Mouse (Mus musculus) ES-E14 (cell line): Measurements from ENCODE around the gene Pcmt1. TPM values are rescaled to one million over a fixed set of nuclear protein-coding genes. Genes with fewer than 3 reads are reported as not detected.
"Not testable (repeated sequence)": the region's sequence is repeated elsewhere in the genome, so short reads cannot be mapped to it uniquely, and the experiment has no call there.

Experiments used
- DNase-seq: peaks from one replicate; pipeline ENCODE4 v3.0.0-alpha.2; 2013; ENCODE audit warnings: low read depth, low spot score
- H3K27ac ChIP-seq: 2 replicates; pipeline ENCODE4 v1.5.1; 2012; ENCODE audit warnings: low read depth, mild to moderate bottlenecking, low read length, moderate library complexity, mixed read lengths; ENCODE audit not compliant: poor library complexity, insufficient read depth, severe bottlenecking
- H3K36me3 ChIP-seq: 2 replicates; pipeline ENCODE4 v1.6.1; 2012; ENCODE audit warnings: mild to moderate bottlenecking, low read length, moderate library complexity, mixed read lengths; ENCODE audit not compliant: control insufficient read depth, poor library complexity, insufficient read depth, severe bottlenecking
- H3K4me1 ChIP-seq, 2 experiments: fragments of 150-350 bp in 1 of 2; sonication (generic) in 1 of 2; 2 replicates each; pipeline ENCODE4 v1.6.1; 2012; ENCODE audit warnings: low read length in 2 of 2, mild to moderate bottlenecking in 1 of 2, mixed read lengths in 1 of 2; ENCODE audit not compliant: control insufficient read depth in 2 of 2, insufficient read depth in 2 of 2, poor library complexity in 1 of 2
- H3K4me3 ChIP-seq, 2 experiments: fragments of 150-350 bp in 1 of 2; sonication (generic) in 1 of 2; 2 replicates each; pipeline ENCODE4 v1.5.1; 2012; ENCODE audit warnings: low read length in 2 of 2, low read depth in 1 of 2, mild to moderate bottlenecking in 1 of 2, mixed read lengths in 1 of 2; ENCODE audit not compliant: insufficient read depth in 1 of 2, poor library complexity in 1 of 2, severe bottlenecking in 1 of 2
- H3K9ac ChIP-seq: 2 replicates; pipeline ENCODE4 v1.6.1; 2012; ENCODE audit warnings: low read depth, mild to moderate bottlenecking, low read length, mixed read lengths; ENCODE audit not compliant: poor library complexity, insufficient read depth, severe bottlenecking
- H3K9me3 ChIP-seq: fragments of 150-350 bp; sonication (generic); 2 replicates; pipeline ENCODE4 v1.6.1; 2012; ENCODE audit warnings: low read depth, mild to moderate bottlenecking, low read length; ENCODE audit not compliant: control insufficient read depth, insufficient read depth
- CHD2 ChIP-seq: IDR thresholded peaks from 2 replicates; pipeline ENCODE4 v1.6.1; 2014; ENCODE audit warnings: mild to moderate bottlenecking, low read depth, low read length, inconsistent platforms
- HCFC1 ChIP-seq: IDR thresholded peaks from 2 replicates; pipeline ENCODE4 v1.6.1; 2012; ENCODE audit warnings: low read length, inconsistent platforms, borderline replicate concordance; ENCODE audit not compliant: insufficient read depth
- MAFK ChIP-seq: IDR thresholded peaks from 2 replicates; pipeline ENCODE4 v1.6.1; 2014; ENCODE audit warnings: mild to moderate bottlenecking, low read depth, low read length, inconsistent platforms; ENCODE audit not compliant: insufficient read depth
- ZC3H11A ChIP-seq: IDR thresholded peaks from 2 replicates; pipeline ENCODE4 v1.6.1; 2012; ENCODE audit warnings: low read depth, mild to moderate bottlenecking, inconsistent platforms, low read length, borderline replicate concordance
- ZNF384 ChIP-seq: IDR thresholded peaks from 2 replicates; pipeline ENCODE4 v1.6.1; 2012; ENCODE audit warnings: low read depth, low read length, inconsistent platforms
- in situ Hi-C, 2 experiments: fragments of 600-800 bp; cut with MboI; formaldehyde crosslinking; loops; one replicate each; pipeline ENCODE4 v1.15.1; 2025; ENCODE audit warnings: low sequenced_read_pairs in 2 of 2, inconsistent platforms in 1 of 2; ENCODE audit not compliant: unreplicated experiment in 2 of 2
- total RNA-seq: library from RNA; depleted of rRNA; stranded (reverse); fragments of 300-350 nt; gene quantifications from 2 replicates; pipeline ENCODE4 v1.2.3, GENCODE M21; 2012

Gene Pcmt1
- total RNA-seq, 1 experiment = 118 TPM

DNA sequence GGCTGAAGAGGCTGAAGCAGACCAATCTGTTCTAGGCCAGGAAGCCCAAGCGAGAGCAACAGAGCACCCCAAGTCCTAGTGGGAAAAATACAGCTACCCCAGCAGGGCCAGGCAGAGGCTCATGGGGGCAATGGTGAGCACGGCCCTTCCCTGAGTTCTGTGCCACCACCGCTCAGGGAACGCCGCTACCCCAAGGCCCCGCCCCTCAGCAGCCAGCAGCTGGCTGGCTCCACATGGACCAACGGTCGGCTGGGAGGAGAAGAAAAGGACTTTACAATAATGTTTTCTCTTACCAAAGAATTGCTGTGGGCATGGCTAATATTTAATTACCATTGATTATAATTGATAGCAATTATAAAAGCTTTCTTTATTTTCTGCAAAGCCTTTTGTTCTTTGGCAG, 66.1 kb downstream of the Pcmt1 start:
- in situ Hi-C loops = no loop called here

DNA sequence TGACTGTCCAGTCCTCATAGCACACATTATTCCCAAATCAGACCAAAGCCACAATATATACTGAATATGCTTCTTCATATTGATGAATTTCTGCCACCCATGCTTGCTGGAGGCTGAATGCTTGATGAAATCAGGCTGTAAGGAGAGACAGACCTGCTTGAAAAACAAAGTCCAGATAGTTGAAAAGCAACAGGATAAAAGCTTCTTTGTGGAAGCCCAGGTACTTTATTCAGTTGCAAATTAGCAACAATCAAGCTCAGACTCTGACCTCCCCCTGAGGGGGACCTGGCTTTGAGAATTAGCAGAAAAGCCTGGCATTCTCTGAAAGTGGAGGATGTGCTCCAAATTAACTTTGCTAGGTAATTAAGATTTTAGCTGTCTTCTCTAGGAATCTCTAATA, 68.7 kb downstream of the Pcmt1 start:
- H3K27ac ChIP-seq = peak overlapping the region; percentile 74; the same call in 1 of the 2 replicates
- in situ Hi-C loops, H3K9ac ChIP-seq, H3K9me3 ChIP-seq, DNase-seq: not testable (repeated sequence)
- peak overlapping the region in 1 of 2 experiments; percentile 32; a peak in 2 of 4 replicates for H3K4me3 ChIP-seq
- peaks cover 13% of the 10 kb centered on the region for H3K36me3 ChIP-seq
- H3K4me1 ChIP-seq = peaks cover 12 to 16% of the 10 kb centered on the region in 2 experiments; a peak in 3 of 4 replicates
- peak; percentile 67 for TF ChIP-seq CHD2

More for the DNA sequence above, 66.1 kb downstream of the Pcmt1 start:
- Histone ChIP-seq H3K9me3 (no peaks in the 10 kb centered on the region), H3K9ac (peak overlapping the region; percentile 76; the same call in 1 of the 2 replicates), H3K4me1 (peaks cover 14 to 15% of the 10 kb centered on the region in 2 experiments; a peak in 3 of 4 replicates), H3K4me3 (peak overlapping the region; percentile 34 to 46; a peak in 3 of 4 replicates), H3K36me3 (peaks cover 8% of the 10 kb centered on the region), H3K27ac (peak overlapping the region; percentile 77)
- TF ChIP-seq HCFC1 (no peak), MAFK (no peak), CHD2 (no peak), ZNF384 (no peak), ZC3H11A (no peak)
- DNase-seq = no peak

DNA sequence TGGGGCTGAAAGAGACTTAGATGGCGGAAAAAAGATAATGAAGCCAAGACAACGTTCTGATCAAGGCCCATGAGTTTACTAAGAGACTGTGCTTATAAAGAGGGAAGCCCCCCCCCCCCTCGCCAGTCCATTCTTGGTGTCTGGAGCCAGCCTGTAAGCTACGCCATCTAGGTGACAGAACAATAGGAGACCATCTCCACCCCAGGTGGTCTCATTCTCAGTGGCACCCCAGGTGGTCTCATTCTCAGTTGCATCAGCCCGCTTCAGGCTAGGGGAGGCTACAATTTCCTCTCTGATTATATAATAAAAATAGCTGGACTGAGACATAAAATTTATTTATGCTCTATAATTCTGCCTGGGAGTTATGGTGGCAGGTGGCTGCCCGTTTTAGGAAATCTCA, 69.3 kb downstream of the Pcmt1 start:
- DNase-seq = no peak
- peak overlapping the region; percentile 56; the same call in 1 of the 2 replicates for H3K9ac ChIP-seq
- H3K36me3 ChIP-seq = peaks cover 13% of the 10 kb centered on the region
- H3K9me3 ChIP-seq = no peaks in the 10 kb centered on the region
- H3K4me3 ChIP-seq = peak overlapping the region in 1 of 2 experiments; percentile 12; a peak in 1 of 4 replicates
- in situ Hi-C loops = no loop called here
- peak overlapping the region; percentile 88 for H3K27ac ChIP-seq
- H3K4me1 ChIP-seq = peaks cover 12 to 16% of the 10 kb centered on the region in 2 experiments; a peak in 3 of 4 replicates
- no peak for TF ChIP-seq CHD2
- no peak for TF ChIP-seq ZNF384
- no peak for TF ChIP-seq MAFK
- TF ChIP-seq HCFC1 = no peak
- TF ChIP-seq ZC3H11A = no peak

DNA sequence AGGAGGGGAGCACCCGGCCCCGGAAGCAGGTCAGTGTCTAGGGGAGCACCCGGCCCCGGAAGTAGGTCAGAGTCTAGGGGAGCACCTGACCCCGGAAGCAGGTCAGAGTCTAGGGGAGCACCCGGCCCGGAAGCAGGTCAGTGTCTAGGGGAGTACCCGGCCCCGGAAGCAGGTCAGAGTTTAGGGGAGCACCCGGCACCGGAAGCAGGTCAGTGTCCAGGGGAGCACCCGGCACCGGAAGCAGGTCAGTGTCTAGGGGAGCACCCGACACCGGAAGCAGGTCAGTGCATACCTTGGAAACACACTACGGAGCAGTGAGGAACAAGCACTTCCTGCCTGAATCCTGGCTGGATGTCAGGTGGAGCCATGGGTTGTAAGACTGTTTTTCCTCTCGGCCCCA, 72.3 kb downstream of the Pcmt1 start:
- TF ChIP-seq MAFK (no peak), ZNF384 (no peak), ZC3H11A (no peak), HCFC1 (peak; percentile 51; the same call in 1 of the 2 replicates), CHD2 (no peak)
- no peak for DNase-seq
- H3K9ac ChIP-seq = no peak overlapping the region
- peaks cover 20% of the 10 kb centered on the region for H3K36me3 ChIP-seq
- H3K27ac ChIP-seq = no peak overlapping the region
- H3K9me3 ChIP-seq = no peaks in the 10 kb centered on the region
- in situ Hi-C loops = no loop called here
- H3K4me3 ChIP-seq = peak overlapping the region in 1 of 2 experiments; percentile 2; a peak in 1 of 4 replicates
- H3K4me1 ChIP-seq = peaks cover 7 to 14% of the 10 kb centered on the region in 2 experiments; a peak in 3 of 4 replicates

DNA sequence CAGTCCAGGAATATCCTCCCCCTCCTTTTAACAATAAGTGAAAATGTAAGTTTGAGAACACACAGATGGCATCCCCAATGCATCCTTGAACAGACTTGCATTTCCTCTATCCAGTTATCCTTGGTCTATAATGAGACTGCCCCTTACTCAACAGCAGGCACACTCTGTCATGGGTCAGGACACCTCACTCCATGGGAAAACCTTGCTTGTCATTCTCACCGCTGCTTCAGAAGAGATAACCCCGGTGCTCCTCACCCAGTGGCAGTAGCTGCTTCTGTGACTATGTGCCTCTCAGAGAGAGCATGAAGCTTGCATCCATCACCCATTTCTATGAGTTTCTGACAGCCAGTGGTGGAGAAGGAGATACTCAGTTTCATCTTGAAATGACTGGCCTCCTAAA, 74.5 kb downstream of the Pcmt1 start:
- no peak overlapping the region for H3K27ac ChIP-seq
- H3K4me1 ChIP-seq = peaks cover 2 to 13% of the 10 kb centered on the region in 2 experiments; a peak in 2 of 4 replicates
- no peak overlapping the region for H3K4me3 ChIP-seq
- no peak for TF ChIP-seq ZC3H11A
- TF ChIP-seq ZNF384 = no peak
- TF ChIP-seq HCFC1 = no peak
- TF ChIP-seq MAFK = no peak
- TF ChIP-seq CHD2 = no peak
- no peak for DNase-seq
- in situ Hi-C loops = no loop called here
- no peaks in the 10 kb centered on the region for H3K9me3 ChIP-seq
- peaks cover 24% of the 10 kb centered on the region for H3K36me3 ChIP-seq
- H3K9ac ChIP-seq = no peak overlapping the region
